Mouse (Mus musculus) adrenal gland, postnatal 36 days (tissue): ENCODE measurements around the gene Plxnb2. TPM values are rescaled to one million over a fixed set of nuclear protein-coding genes. Genes with fewer than 3 reads are reported as not detected.

ENCODE experiments used
- DNase-seq, 2 experiments: peaks; one replicate each; pipeline ENCODE4 v3.0.0; 2021; ENCODE audit warnings: mixed read lengths in 1 of 2
- total RNA-seq, 2 experiments: library from RNA; stranded (reverse); gene quantifications; 2 replicates each; pipeline ENCODE4 v1.2.3; 2021

The Plxnb2 gene
- total RNA-seq, 2 experiments from 2014 or later = 110 to 130 TPM

DNA sequence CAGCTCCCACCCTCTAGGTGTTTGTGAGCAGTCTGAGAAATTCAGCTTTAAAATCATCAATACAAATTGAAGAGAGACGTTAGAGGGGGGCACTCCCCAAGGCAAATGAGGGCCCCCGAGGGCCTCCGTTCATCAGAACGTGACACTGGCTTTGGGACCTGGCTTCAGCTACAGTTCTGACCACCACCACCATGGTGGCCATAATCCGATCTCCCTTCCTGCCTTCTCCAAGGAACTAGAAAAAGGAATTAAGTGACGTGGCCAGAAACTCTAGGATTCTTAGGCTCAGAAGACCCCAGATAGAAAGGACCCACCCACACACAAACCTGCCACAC, 991 bp downstream of the Plxnb2 start:
- no peak for DNase-seq

GRCm38 (mm10) chr15:89178954-89179629, 1.5 kb downstream of the Plxnb2 start:
- DNase-seq = peak; percentile 89 to 91

GRCm38 (mm10) chr15:89178260-89178860, 2.2 kb downstream of the Plxnb2 start:
- DNase-seq = no peak

DNA sequence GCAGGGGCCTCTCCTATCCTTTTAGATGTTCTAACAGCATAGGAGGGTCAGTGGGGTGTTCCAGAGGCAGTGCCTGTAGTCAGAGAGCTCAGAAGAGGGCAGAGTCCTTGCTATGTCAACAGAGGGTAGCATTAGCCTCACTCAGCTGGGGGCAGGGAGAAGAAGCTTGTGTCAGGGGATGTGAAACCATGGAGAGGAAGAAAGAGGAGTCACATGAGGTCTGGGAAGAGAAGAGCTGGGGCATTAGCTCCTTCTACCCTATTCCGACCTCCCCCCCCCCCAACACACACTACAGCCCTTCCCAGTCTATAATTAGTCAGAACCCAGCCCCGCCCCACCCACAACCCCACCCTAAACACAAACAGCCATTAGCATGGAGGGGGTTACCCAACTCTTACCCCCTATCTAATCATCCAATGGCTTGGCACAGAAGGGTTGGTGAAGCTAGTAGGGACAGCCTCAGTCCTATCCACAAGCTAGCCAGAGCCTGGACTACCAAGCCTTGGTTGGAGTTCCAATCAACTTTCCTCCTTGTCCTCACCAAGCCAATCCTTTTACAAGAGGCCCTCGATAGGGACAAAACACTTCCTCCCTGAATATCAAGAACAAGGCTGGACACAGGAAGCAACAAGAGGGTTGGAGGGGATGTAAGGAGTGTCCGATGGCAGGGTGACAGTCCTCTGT, 2.9 kb downstream of the Plxnb2 start:
- no peak for DNase-seq

DNA sequence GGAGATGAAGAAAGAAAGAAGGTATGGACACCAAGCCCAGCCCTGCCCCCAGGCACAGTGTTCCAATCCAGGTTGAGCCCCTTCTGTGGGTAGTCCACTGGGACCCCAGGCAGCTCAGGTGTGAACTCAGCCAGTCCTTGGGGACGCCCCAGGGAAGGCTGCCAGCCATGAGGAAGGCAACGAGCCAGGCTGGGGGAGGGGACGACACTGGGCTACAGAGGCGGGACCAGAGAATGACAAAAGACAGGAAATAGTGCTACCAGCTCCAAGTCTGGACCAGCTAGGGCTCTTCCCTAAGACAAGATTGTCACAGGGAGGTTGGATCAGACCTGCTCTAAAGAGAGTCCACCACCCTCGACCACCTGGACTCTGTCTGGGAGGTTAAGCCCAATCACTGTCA, 3.5 kb downstream of the Plxnb2 start:
- DNase-seq = peak; percentile 92

- no peak for DNase-seq
These were observed 5.0 kb downstream of the Plxnb2 start for GRCm38 (mm10) chr15:89175411-89176155.

DNA sequence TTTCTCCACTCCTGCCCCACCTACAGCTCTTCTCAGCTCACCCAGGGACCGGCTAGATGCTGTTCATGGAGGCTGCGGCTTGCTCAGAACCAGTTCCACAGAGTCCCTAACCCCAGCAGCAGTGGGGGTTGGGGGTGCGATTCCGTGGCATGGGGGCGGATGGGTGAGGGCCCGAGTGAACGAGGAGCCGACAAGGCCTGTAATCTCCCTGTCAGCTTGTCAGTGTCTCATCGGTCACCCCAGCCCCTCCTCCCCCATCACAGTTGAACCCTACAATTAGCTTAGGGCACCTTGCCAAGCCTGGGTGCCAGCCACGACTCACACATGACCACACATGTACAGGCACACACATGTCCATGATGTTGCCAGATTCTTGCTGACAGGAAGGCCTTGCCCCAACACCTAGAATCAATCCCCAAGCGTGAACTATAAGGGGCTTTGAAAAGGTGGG, 5.7 kb downstream of the Plxnb2 start:
- no peak for DNase-seq

DNA sequence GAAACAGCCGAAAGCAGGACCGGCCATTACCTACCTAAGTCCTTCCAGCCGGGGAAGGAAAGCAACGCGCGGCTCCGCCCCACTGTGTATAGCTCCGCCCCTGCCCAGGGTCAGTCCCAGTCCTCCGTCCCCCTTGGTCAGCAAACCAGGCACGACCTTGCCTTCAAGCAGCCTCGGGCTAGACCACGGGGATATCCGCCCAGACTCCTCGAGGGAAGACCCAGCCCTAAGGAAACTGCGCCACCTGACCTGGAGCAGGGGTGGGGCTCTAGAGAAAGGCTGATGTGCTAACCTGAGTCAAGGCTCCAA, 6.7 kb downstream of the Plxnb2 start:
- DNase-seq = peak; percentile 75 to 84

GRCm38 (mm10) chr15:89173024-89173905, 7.3 kb downstream of the Plxnb2 start:
- DNase-seq = peak; percentile 39 to 65

DNA sequence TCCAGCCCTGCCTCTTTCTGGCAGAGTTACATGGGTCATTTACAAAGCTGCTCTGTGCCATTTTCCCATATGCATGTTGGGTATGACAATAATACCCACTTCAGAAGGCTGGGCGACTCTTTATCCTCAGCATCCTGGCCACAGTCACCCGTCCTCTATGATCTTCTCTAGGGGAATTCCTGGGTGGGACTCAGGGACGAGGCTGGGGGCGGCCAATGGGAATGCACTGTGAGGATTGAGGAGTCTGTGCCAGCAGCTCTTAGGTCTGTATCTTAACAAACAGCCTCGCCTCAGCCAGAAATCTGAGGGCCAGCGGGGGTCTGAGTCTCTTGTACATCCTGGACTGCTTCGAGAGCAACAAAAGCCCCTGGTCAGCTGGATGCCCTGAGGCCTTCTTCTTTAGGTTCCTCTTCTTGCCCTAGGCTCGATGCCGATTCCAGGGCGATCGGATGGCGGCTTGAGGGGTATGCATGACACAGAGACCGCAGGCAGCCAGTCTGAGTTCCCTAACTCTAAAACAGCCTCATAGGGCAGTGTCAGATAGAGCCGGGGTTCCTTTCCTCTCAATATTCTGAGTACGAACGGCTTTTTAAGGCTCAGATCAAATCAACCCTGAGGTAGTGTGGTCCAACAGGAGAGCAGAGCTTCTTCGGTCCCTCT, 8.2 kb downstream of the Plxnb2 start:
- DNase-seq = no peak

GRCm38 (mm10) chr15:89171526-89172051, 9.0 kb downstream of the Plxnb2 start:
- no peak for DNase-seq

DNA sequence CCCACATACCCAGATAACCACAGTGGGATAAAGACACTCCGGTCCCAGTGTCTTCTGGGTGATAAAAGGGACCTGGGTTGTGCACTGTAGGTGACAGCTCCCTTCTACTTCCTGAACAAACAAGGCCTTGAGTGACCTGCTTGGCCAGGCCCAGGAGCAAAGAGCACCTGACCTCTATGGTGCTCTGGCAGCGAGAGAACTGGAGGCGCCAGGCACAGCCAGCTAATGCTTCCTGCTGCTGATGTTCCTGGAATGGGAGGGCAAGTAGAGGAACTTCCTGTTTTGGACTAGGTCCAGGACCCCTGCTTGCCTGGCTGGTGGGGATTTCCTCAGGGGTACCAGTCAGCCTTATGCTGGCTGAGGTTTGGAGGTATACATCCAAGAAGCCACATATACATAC, 10.5 kb downstream of the Plxnb2 start:
- peak; percentile 27 to 59 for DNase-seq

DNA sequence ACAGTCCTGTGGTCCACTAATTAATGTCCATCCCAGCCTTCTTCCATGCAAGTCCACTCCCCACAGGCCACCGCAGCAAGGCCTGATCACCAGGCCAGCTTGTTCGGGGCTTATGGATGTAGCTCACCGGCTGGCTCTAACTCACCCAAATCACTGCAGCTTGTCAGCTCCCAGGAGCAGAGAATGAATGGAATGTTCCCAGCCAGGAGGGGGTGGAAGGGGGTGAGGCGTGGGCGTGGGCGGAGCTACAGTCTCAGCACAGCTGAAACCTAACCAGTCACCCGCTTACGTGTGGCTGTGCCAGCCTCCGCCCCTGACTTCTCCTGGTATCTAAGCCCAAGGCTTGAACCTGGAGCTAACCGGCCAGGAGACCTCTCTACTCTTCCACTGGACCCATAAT, 11.2 kb downstream of the Plxnb2 start:
- peak; percentile 86 to 91 for DNase-seq

- DNase-seq = no peak
These were observed 11.7 kb downstream of the Plxnb2 start for GRCm38 (mm10) chr15:89168922-89169321.

DNA sequence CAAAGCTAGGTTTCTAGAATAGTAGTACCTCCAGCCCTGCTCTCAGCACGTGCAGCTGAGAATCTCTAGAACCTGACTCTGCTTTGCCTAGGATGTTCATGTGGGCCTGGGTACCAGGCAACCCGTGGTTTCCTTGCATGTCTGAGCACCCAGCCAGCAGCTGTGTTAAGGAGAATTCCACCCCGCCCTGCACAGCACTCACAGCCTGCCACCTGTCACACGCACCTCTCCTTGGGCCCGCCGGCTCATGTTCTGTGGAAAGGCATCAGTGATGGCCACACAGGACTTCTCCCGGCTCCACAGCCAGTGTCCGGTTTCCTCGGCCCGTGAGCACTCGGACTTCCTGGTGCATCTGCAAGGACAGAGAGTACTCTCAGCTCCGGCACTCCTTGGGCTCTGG, 15.1 kb downstream of the Plxnb2 start:
- DNase-seq = no peak

DNA sequence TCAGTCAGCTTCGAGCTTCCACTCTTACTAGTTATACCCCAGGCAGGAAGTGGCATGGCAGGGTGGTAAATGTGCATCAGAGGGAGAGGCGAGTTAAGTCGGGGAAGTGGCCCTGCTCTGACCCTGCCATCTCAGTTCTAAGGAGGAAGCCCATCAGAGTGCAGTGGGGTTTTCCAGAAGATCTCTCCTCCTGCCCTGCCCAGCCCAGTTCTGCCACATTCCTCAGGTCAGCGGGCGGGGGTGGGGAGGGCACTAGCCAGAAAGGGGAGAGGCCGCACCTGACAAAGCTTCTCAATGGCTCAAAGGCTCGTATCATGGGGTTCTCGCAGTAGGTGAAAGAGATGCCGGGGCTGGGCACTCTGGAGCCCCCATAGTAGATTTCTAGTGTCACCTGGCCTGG, 19.2 kb downstream of the Plxnb2 start:
- no peak for DNase-seq

GRCm38 (mm10) chr15:89158516-89158915, 22.1 kb downstream of the Plxnb2 start:
- DNase-seq = no peak

GRCm38 (mm10) chr15:89157954-89158353, 22.6 kb downstream of the Plxnb2 start:
- DNase-seq = peak; percentile 67 to 84

DNA sequence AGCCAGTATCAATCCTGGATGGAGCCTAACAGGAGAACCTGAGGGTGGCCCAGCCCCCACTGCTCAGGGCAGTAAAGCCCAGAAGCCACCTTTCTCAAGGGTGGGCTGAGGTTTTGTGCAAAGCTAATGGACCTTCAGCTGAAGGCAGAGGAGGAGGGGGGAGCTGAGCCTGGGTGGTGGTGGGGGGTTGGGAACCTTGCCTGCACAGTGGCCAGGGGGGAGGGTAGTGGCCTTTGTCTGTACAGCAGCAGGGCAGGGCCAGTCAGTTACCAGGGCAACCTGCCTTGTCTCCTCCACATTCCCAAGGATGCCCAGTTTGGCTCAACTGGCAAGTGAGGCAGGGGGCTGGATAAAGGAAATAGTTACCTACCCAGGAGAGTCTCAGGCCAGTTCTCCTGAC, 28.3 kb downstream of the Plxnb2 start:
- DNase-seq = no peak

- DNase-seq = peak; percentile 73 to 78
These were observed 30.6 kb downstream of the Plxnb2 start for GRCm38 (mm10) chr15:89150041-89150390.
